Mouse (Mus musculus) brown adipose tissue, adult 24 weeks (tissue): Measurements from ENCODE around the gene Usp49. TPM values are rescaled to one million over a fixed set of nuclear protein-coding genes. Genes with fewer than 3 reads are reported as not detected.
"Not testable (repeated sequence)": the region's sequence is repeated elsewhere in the genome, so short reads cannot be mapped to it uniquely, and the experiment has no call there.

Experiments used
- H3K27ac ChIP-seq: fragments of 200-500 bp; replicated peaks from 2 replicates; pipeline ENCODE4 v1.5.1; 2012; ENCODE audit warnings: low read depth, mild to moderate bottlenecking, low read length
- H3K4me1 ChIP-seq: fragments of 200-500 bp; 2 replicates; pipeline ENCODE4 v1.6.1; 2012; ENCODE audit warnings: low read length, mixed read lengths; ENCODE audit not compliant: control insufficient read depth, insufficient read depth, insufficient read length
- H3K4me3 ChIP-seq: fragments of 200-500 bp; 2 replicates; pipeline ENCODE4 v1.5.1; 2012; ENCODE audit warnings: low read depth, mild to moderate bottlenecking, low read length, moderate library complexity; ENCODE audit not compliant: insufficient read depth
- polyA plus RNA-seq: library from polyadenylated mRNA; stranded (reverse); fragments of >200 nt; gene quantifications from 2 replicates; pipeline ENCODE4 v1.2.4, GENCODE M21; 2012; ENCODE audit not compliant: missing spikeins, insufficient read depth, insufficient read length

The Usp49 gene
- polyA plus RNA-seq, 1 experiment, result 2.1 TPM

- no peak overlapping the region for H3K27ac ChIP-seq
Observed at GRCm38 (mm10) chr17:47651953-47652352, 21.5 kb downstream of the Usp49 start.

GRCm38 (mm10) chr17:47654346-47654745 lies 23.9 kb downstream of the Usp49 start:
- H3K4me3 ChIP-seq, H3K4me1 ChIP-seq, H3K27ac ChIP-seq: not testable (repeated sequence)

More at GRCm38 (mm10) chr17:47651953-47652352, 21.5 kb downstream of the Usp49 start:
- Histone ChIP-seq H3K4me3 (no peak overlapping the region), H3K4me1 (no peaks in the 10 kb centered on the region)

- Histone ChIP-seq H3K4me3 (no peak overlapping the region), H3K27ac (no peak overlapping the region), H3K4me1 (peaks cover 2% of the 10 kb centered on the region; the same call in 1 of the 2 replicates)
Observed at GRCm38 (mm10) chr17:47655697-47656096, 25.2 kb downstream of the Usp49 start.

GRCm38 (mm10) chr17:47657901-47658300 lies 27.4 kb downstream of the Usp49 start:
- H3K4me1 ChIP-seq, result peaks cover 2% of the 10 kb centered on the region; the same call in 1 of the 2 replicates
- no peak overlapping the region for H3K27ac ChIP-seq
- no peak overlapping the region for H3K4me3 ChIP-seq

- H3K4me1 ChIP-seq, result peaks cover 2% of the 10 kb centered on the region; the same call in 1 of the 2 replicates
- H3K4me3 ChIP-seq, result no peak overlapping the region
- H3K27ac ChIP-seq, result peak overlapping the region; percentile 59
Observed at GRCm38 (mm10) chr17:47658741-47659243, 28.3 kb downstream of the Usp49 start.

- H3K4me1 ChIP-seq, result peaks cover 2% of the 10 kb centered on the region; the same call in 1 of the 2 replicates
- H3K27ac ChIP-seq, result no peak overlapping the region
- H3K4me3 ChIP-seq, result no peak overlapping the region
Observed at GRCm38 (mm10) chr17:47663009-47663713, 32.7 kb downstream of the Usp49 start.

GRCm38 (mm10) chr17:47664474-47664873 lies 34.0 kb downstream of the Usp49 start:
- no peak overlapping the region for H3K4me3 ChIP-seq
- H3K4me1 ChIP-seq, result no peaks in the 10 kb centered on the region
- no peak overlapping the region for H3K27ac ChIP-seq

- Histone ChIP-seq H3K27ac (no peak overlapping the region), H3K4me3 (no peak overlapping the region), H3K4me1 (0 out of 2 replicates have a peak, but pooled peaks cover 2% of the 10 kb centered on the region)
Observed at GRCm38 (mm10) chr17:47669166-47669565, 38.7 kb downstream of the Usp49 start.

- Histone ChIP-seq H3K4me1 (0 out of 2 replicates have a peak, but pooled peaks cover 2% of the 10 kb centered on the region), H3K27ac (no peak overlapping the region), H3K4me3 (peak overlapping the region; percentile 26; the same call in 1 of the 2 replicates)
Observed at GRCm38 (mm10) chr17:47671988-47672310, 41.5 kb downstream of the Usp49 start.

- Histone ChIP-seq H3K4me1 (0 out of 2 replicates have a peak, but pooled peaks cover 2% of the 10 kb centered on the region), H3K4me3 (peak overlapping the region; percentile 55), H3K27ac (no peak overlapping the region)
Observed at GRCm38 (mm10) chr17:47672311-47673111, 42.0 kb downstream of the Usp49 start.

- H3K27ac ChIP-seq, result no peak overlapping the region
- H3K4me1 ChIP-seq, result 0 out of 2 replicates have a peak, but pooled peaks cover 2% of the 10 kb centered on the region
- no peak overlapping the region for H3K4me3 ChIP-seq
Observed at GRCm38 (mm10) chr17:47676581-47676980, 46.1 kb downstream of the Usp49 start.

GRCm38 (mm10) chr17:47678238-47678637 lies 47.7 kb downstream of the Usp49 start:
- Histone ChIP-seq H3K4me3 (no peak overlapping the region), H3K4me1 (no peaks in the 10 kb centered on the region), H3K27ac (no peak overlapping the region)

GRCm38 (mm10) chr17:47678702-47679101 lies 48.2 kb downstream of the Usp49 start:
- H3K4me3 ChIP-seq, result no peak overlapping the region
- no peaks in the 10 kb centered on the region for H3K4me1 ChIP-seq
- no peak overlapping the region for H3K27ac ChIP-seq

- Histone ChIP-seq H3K27ac (no peak overlapping the region), H3K4me3 (no peak overlapping the region), H3K4me1 (no peaks in the 10 kb centered on the region)
Observed at GRCm38 (mm10) chr17:47682836-47683235, 52.3 kb downstream of the Usp49 start.
